ENCODE assay signal across 23 mouse cellular contexts in the genomic region with DNA sequence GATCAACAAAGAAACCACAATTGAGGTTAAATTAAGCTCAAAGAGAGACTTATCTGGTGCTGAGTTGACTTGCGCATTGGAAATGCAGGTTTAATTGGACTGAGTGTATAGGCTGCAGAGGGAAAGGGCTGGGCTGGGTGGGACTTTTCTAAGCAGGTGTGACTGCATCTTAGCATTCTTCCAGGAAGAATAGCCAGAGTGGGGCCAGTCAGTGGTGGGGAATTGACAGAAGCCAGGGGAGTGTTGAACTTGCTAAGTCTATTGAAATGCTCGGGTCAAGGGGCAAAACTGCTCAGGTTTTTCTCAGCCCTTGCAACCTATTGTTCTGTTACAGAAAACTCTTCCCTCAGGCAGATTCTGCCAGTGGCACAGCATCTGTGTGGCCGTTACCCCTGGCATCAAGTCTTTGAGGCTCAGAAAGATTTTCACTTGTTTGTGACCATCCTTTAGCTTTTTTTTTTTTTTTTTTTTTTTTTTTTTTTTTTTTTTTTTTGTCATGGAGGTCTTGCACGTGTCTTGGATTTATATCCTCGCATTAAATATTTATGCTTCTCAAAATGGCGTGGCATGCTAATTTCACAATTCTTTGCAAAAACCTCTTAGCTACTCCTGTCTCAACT.
DNase-seq lines count a peak whose midpoint lies in the region; ATAC-seq lines count a peak whose summit lies in the region.
"Had no signal": no experiment of that assay in that cellular context is flagged by ENCODE, and none has a peak within 500 bp of the region (broad histone marks: within the 10 kb centered on the region; RNA-seq: fewer than 3 reads in every experiment).

No protein-coding gene starts in this region.

- no peak for ATAC-seq in kidney, embryonic 14.5 days (ENCODE audit: low FRiP score, low TSS enrichment)
- ATAC-seq: activated CD4-positive, CD25-positive, alpha-beta regulatory T cell, adult 4 months; forebrain, embryonic 14.5 days; forebrain, postnatal 0 days; Patski had no signal

- no peaks in the 10 kb centered on the region for H3K9me3 ChIP-seq in heart, embryonic 10.5 days
- no peaks in the 10 kb centered on the region for H3K9me3 ChIP-seq in kidney, embryonic 14.5 days (ENCODE audit: control insufficient read depth, low read length)
- H3K9me3 ChIP-seq: embryonic facial prominence, embryonic 10.5 days; embryonic facial prominence, embryonic 12.5 days; forebrain, embryonic 12.5 days had no signal

- WGBS in heart, embryonic 10.5 days: 80% methylated on average over 6 of the region's 6 CpGs
- WGBS in kidney, embryonic 14.5 days: 84% methylated on average over 6 of the region's 6 CpGs

- no peaks in the 10 kb centered on the region for H3K27me3 ChIP-seq in heart, embryonic 10.5 days (ENCODE audit: insufficient read depth, poor library complexity, severe bottlenecking)
- no peaks in the 10 kb centered on the region for H3K27me3 ChIP-seq in kidney, embryonic 14.5 days (ENCODE audit: control insufficient read depth, insufficient read depth, low read length)
- H3K27me3 ChIP-seq: embryonic facial prominence, embryonic 12.5 days; forebrain, embryonic 12.5 days; Patski had no signal

- H3K36me3 ChIP-seq in heart, embryonic 10.5 days: no peaks in the 10 kb centered on the region
- no peaks in the 10 kb centered on the region for H3K36me3 ChIP-seq in kidney, embryonic 14.5 days (ENCODE audit: control insufficient read depth, insufficient read depth, low read length)
- H3K36me3 ChIP-seq: embryonic facial prominence, embryonic 10.5 days; embryonic facial prominence, embryonic 12.5 days; forebrain, embryonic 12.5 days; G1E had no signal

- H3K4me2 ChIP-seq in kidney, embryonic 14.5 days (replicated peaks; ENCODE audit: low read depth, low read length): no peak overlapping the region
- H3K4me2 ChIP-seq: embryonic facial prominence, embryonic 12.5 days; forebrain, embryonic 12.5 days had no signal

- no peaks in the 10 kb centered on the region for H3K4me1 ChIP-seq in heart, embryonic 10.5 days
- no peaks in the 10 kb centered on the region for H3K4me1 ChIP-seq in kidney, embryonic 14.5 days (ENCODE audit: control insufficient read depth, insufficient read depth, low read length)
- H3K4me1 ChIP-seq: embryonic facial prominence, embryonic 12.5 days had no signal

- no peak overlapping the region for H3K27ac ChIP-seq in heart, embryonic 10.5 days
- H3K27ac ChIP-seq in kidney, embryonic 14.5 days (ENCODE audit: low read depth, low read length): no peak overlapping the region
- H3K27ac ChIP-seq: embryonic facial prominence, embryonic 10.5 days; embryonic facial prominence, embryonic 12.5 days; forebrain, embryonic 12.5 days had no signal

- DNase-seq in heart, embryonic 10.5 days (ENCODE audit: low spot score): peak; percentile 60
- no peak for DNase-seq in heart, postnatal 4 days
- DNase-seq in ES-CJ7 (ENCODE audit: low read depth, low spot score) (peak; percentile 81), R1 (ENCODE audit: low read depth, low spot score) (peak; percentile 74)
- no peak for DNase-seq in lung, adult 18-20 months
- DNase-seq in right cerebral cortex, adult 2 months (ENCODE audit: low spot score in 2 of 2): no peak
- DNase-seq: adrenal gland, adult 8-10 months; adrenal gland, postnatal 14 days; adrenal gland, postnatal 36 days; cerebellum, adult 11-12 months; cerebellum, adult 2 months; cerebellum, adult 9-10 months; cerebellum, postnatal 10 days; cerebellum, postnatal 25 days; forebrain, postnatal 0 days had no signal

- H3K9ac ChIP-seq in kidney, embryonic 14.5 days (ENCODE audit: low read depth, low read length): no peak overlapping the region
- H3K9ac ChIP-seq: embryonic facial prominence, embryonic 12.5 days; forebrain, embryonic 12.5 days; forebrain, postnatal 0 days had no signal

- no peak overlapping the region for H3K4me3 ChIP-seq in heart, embryonic 10.5 days
- H3K4me3 ChIP-seq in kidney, embryonic 14.5 days (ENCODE audit: low read length): no peak overlapping the region
- H3K4me3 ChIP-seq: embryonic facial prominence, embryonic 10.5 days; embryonic facial prominence, embryonic 12.5 days; forebrain, embryonic 12.5 days had no signal

Comparison
In these comparisons a context has a peak if more than half of its experiments do, and no peak if none do; other contexts are left out.
1. DNase-seq: peak in heart, embryonic 10.5 days (single experiment), ES-CJ7 (single experiment) and R1 (single experiment); none in heart, postnatal 4 days (single experiment), lung, adult 18-20 months (0 of 2) and right cerebral cortex, adult 2 months (0 of 2).